Mouse (Mus musculus) adrenal gland, adult (tissue): ENCODE measurements around the gene Wasf2.

Experiments
- DNase-seq, 2 experiments: peaks; one replicate each; pipeline ENCODE4 v3.0.0; 2022 to 2023; ENCODE audit warnings: low spot score in 1 of 2; ENCODE audit not compliant: inconsistent age in 2 of 2

The Wasf2 gene

DNA sequence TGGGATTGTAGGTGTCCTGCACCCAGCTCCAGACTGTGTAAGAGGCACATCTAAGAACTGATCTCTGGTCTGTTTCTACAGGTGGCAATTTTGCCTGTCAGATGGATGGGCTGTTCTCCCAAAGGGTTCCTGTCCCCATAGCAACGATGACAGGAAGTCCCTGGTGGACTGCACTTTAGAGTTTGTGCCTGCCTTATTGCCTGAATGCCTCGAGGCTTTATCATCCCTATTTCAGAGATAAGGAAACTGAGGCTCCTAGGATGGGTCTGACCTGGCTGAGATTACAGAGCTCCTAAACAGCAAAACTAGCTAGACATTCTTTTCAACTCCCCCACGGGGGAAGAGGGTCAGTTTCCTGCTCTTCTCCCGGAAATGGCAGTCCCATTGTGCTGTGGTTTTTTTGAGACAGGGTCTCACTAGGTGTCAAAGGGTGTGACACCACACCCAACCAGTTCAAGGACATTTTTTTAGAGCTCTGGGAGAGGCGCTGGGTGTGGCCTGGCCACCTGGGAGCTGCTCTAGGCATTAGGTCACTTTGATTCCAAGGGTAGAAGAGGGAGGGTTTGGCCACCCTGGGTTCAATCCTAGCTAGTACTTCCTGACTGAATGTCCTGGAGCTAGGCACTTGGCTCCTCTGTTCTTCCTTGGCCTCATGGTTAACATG is 8.2 kb upstream of the Wasf2 start:
- DNase-seq, result no peak

DNA sequence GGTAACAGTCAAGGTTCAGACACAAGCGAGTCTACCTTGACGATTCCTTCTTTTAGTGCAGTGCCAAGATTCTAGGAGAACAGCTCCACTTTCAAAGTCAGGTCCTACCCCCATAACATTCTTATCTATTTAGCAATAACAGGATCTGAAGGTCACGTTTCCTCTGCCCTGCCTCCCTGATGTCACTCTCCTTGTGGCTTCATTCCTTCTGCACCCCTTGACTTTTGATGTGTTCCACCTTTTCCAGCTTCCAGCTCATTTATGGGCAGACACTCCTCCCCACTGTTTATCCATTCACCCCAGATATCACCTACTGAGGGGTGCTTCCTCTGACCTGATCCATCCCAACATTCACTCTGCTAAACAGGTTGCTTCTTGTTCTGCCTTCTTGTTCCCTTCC is 3.2 kb upstream of the Wasf2 start:
- peak in 1 of 2 experiments; percentile 61 for DNase-seq

GRCm38 (mm10) chr4:133127894-133128293 is 2.4 kb upstream of the Wasf2 start:
- no peak for DNase-seq

DNA sequence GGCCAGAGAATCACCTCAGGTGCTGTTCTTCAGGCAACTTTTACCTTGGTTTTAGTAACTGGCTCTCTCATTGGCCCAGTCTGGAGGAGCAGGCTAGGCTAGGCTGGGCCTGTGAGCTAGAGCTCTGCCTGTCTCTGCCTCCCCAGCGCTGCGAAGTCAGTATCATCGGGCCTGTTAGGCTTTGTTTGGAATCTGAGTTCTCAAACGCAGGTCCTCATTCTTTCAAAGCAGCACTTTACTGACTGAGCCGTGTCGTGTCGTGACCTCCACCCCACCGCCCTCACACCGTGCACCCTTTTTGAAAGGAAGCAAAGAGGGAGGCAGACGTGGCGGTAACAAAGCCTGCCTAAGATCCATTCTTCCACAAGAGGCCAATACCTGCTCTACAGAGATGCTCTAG is 914 bp upstream of the Wasf2 start:
- DNase-seq, result no peak

- peak in 1 of 2 experiments; percentile 78 for DNase-seq
Measured at GRCm38 (mm10) chr4:133130890-133131741, 811 bp downstream of the Wasf2 start.

DNA sequence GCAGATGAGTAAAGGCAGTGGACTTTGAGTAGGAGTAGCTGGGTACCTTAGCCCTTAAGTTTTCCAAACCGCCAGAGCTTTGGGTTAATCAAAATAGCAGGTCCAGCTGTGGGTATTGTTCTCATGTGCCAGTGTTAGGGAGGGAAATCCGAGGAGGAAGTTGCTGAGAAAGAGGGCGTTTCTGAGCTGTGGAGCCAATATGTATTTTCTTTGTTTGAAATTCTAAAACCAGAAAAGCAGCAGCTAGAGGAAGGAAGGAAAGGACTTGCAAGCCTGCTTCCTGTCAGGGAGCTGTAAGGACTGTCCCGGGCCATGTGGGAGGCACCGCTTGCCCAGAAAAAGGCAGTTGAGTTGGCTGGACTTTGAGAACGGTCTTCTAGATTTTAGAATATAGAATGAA is 1.7 kb downstream of the Wasf2 start:
- DNase-seq, result peak; percentile 52 to 81

DNA sequence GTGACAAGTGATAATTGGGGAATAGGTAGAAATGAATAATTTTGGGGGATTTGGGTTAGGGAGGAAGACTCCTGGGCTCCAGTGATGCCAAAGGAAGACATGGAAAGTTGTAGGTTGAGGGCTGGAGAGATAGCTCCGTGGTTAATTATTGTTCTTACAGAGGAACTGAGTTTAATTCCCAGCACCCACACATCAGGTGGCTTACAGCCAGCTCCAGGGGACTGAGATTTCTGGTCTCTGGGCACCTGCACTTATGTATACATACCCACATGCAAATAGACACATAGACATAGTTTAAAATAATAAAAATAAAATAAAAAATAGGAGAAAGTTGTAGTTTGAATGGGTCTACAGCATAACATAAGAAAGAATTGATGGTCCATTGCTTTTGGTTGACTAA is 6.6 kb downstream of the Wasf2 start:
- no peak for DNase-seq

- no peak for DNase-seq
Measured at GRCm38 (mm10) chr4:133138971-133139370, 8.7 kb downstream of the Wasf2 start.

DNA sequence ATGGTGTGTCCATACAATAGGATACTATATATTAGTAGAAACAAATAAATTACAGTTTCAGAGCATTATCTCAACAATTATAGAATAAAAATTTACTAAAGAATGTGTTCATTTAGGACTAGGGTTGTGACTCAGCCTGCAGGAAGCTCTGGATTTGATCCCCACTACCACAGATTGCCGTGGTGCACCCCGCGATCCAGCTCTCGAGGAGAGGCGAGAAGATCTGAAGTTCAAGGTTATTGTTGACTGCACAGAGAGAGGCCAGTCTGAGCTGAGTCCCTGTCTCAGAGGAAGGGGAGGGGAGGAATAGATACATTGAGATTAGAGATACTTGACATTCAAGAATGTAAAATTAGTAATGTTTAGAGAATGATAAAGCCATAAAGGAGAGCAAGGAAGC is 24.7 kb downstream of the Wasf2 start:
- DNase-seq, result peak; percentile 73 to 81

DNA sequence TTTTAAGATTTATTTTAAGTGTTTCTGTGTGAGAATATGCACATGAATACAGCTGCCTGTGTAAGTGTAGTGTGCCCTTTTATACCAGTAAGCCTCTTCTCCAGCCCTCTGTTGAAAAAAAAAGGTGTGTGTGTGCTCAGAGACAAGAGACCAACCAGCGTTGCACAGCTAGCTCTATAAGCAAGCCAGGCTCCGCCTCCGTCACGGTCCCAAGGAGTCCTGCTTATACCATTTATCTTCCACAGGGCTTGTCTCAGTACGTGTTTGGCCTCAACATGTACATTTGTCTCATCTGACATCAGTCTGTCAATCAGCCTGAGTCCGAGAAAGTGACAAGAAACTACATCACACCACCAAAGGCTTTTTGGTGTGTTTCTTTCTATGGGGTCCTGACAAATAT is 25.4 kb downstream of the Wasf2 start:
- no peak for DNase-seq

DNA sequence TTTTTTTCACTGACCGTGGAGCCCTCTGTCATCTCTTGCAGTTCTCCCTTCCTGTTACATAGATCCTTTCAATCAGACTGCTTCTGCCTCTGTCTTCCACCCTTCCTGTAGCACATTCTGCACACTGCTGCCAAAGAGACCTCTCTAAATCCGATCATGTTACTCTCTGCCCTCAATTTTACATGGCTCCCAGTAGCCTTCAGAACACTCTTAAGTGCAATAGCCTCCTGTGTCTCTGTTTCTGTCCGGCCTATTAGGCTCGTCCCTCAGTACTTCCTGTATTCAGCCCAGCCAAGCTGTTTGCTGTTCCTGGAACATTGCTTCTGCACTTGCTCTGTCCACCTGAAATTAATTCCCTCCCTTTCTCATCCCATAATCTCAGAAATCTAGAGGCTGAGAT is 26.1 kb downstream of the Wasf2 start:
- DNase-seq, result no peak

GRCm38 (mm10) chr4:133156831-133157230 is 26.5 kb downstream of the Wasf2 start:
- DNase-seq, result no peak

DNA sequence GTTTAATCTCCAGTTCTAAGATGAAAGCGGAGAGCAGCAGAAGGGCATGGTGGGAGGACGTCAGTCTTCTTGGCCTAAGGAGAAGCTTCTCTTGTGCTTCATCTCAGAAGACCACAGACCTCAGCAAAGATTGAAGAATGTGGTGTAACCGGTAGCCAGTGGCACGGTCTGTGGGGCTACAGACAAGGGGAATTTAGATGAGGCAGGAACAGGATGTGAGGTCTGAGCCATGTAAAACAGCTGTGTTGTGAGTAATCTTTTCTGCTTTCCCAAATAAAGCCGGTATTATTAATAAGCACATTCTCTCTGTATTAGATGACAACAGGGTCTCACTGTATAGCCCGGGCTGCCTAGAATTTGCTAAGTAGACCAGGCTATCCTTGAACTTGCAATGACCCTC is 28.8 kb downstream of the Wasf2 start:
- no peak for DNase-seq

- DNase-seq, result peak; percentile 47 to 84
Measured at GRCm38 (mm10) chr4:133159646-133160045, 29.3 kb downstream of the Wasf2 start.

GRCm38 (mm10) chr4:133160211-133160610 is 29.9 kb downstream of the Wasf2 start:
- peak in 1 of 2 experiments; percentile 73 for DNase-seq

DNA sequence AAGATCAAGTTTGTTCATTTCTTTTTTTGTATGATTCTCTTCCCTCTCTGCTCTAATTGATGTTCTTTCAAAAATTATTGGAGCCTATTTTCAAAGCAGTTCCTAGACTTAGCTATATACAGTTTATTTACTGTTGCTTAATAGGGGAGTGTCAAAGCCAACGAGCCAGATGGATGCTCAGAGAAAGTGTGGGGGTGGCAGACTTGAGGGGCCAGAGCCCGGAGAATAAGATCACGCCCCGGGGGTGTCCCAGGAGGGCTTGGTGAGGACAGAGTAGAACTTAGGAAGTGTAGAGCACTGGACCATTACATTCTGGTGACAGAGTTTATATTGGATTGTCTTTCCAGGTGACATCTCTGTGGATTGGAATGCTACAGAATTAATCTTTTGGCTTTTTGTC is 30.5 kb downstream of the Wasf2 start:
- no peak for DNase-seq

GRCm38 (mm10) chr4:133162196-133162595 is 31.9 kb downstream of the Wasf2 start:
- DNase-seq, result no peak

GRCm38 (mm10) chr4:133166773-133167172 is 36.5 kb downstream of the Wasf2 start:
- peak in 1 of 2 experiments; percentile 56 for DNase-seq

GRCm38 (mm10) chr4:133169237-133170055 is 39.1 kb downstream of the Wasf2 start:
- peak in 1 of 2 experiments; percentile 67 for DNase-seq

- no peak for DNase-seq
Measured at GRCm38 (mm10) chr4:133170056-133170524, 39.8 kb downstream of the Wasf2 start.

DNA sequence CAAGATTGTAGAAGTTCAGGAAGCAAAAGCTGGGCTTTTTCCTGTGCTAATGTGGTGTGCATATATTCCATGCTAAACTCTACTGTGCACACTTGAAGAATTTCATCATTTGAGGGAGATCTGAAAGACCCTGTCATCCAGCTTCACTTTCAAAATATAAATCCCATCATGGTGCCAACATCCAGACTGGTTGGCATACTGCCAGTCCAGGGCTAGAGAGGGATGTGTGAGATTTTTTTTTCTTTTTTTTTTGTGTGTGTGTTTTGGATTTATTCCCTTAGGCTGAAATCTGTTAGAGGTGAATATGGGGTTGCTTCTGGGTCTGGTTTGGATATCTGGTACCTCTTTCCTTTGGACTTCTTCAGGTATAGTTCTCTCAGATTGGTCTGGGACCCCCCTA is 40.3 kb downstream of the Wasf2 start:
- DNase-seq, result no peak
